Mouse (Mus musculus): Measurements from ENCODE around the gene Ntrk2.
A peak's percentile ranks its signal among the peaks of the same experiment; 100 is the strongest.

Ntrk2 gene

GRCm38 (mm10) chr13:58840731-58841359 lies 34.5 kb downstream of the Ntrk2 start:
- DNase-seq (ENCODE audit: low read depth, low spot score): peak; percentile 61

- no peak for DNase-seq (ENCODE audit: low read depth, low spot score)
Observed at GRCm38 (mm10) chr13:58843826-58844225, 37.5 kb downstream of the Ntrk2 start.

- no peak for DNase-seq (ENCODE audit: low read depth, low spot score)
Observed at GRCm38 (mm10) chr13:58848578-58848977, 42.2 kb downstream of the Ntrk2 start.

GRCm38 (mm10) chr13:58853685-58854084 lies 47.3 kb downstream of the Ntrk2 start:
- DNase-seq (ENCODE audit: low read depth, low spot score): no peak

GRCm38 (mm10) chr13:58866239-58866638 lies 59.9 kb downstream of the Ntrk2 start:
- DNase-seq (ENCODE audit: low read depth, low spot score): no peak

- DNase-seq (ENCODE audit: low read depth, low spot score): no peak
Observed at GRCm38 (mm10) chr13:58866776-58867435, 60.5 kb downstream of the Ntrk2 start.

- no peak for DNase-seq (ENCODE audit: low read depth, low spot score)
Observed at GRCm38 (mm10) chr13:58882468-58882867, 76.1 kb downstream of the Ntrk2 start.

GRCm38 (mm10) chr13:58882916-58883315 lies 76.5 kb downstream of the Ntrk2 start:
- DNase-seq (ENCODE audit: low read depth, low spot score): no peak

- no peak for DNase-seq (ENCODE audit: low read depth, low spot score)
Observed at GRCm38 (mm10) chr13:58886108-58886507, 79.7 kb downstream of the Ntrk2 start.

GRCm38 (mm10) chr13:58896254-58896910 lies 90.0 kb downstream of the Ntrk2 start:
- peak; percentile 10 for DNase-seq (ENCODE audit: low read depth, low spot score)

- DNase-seq (ENCODE audit: low read depth, low spot score): no peak
Observed at GRCm38 (mm10) chr13:58899337-58899736, 93.0 kb downstream of the Ntrk2 start.

- DNase-seq (ENCODE audit: low read depth, low spot score): no peak
Observed at GRCm38 (mm10) chr13:58902313-58902712, 95.9 kb downstream of the Ntrk2 start.

GRCm38 (mm10) chr13:58904742-58905735 lies 98.7 kb downstream of the Ntrk2 start:
- DNase-seq (ENCODE audit: low read depth, low spot score): peak; percentile 40

- no peak for DNase-seq (ENCODE audit: low read depth, low spot score)
Observed at GRCm38 (mm10) chr13:58911936-58912335, 105.6 kb downstream of the Ntrk2 start.

GRCm38 (mm10) chr13:58912559-58912958 lies 106.2 kb downstream of the Ntrk2 start:
- no peak for DNase-seq (ENCODE audit: low read depth, low spot score)

- DNase-seq (ENCODE audit: low read depth, low spot score): peak; percentile 36
Observed at GRCm38 (mm10) chr13:58914061-58914814, 107.9 kb downstream of the Ntrk2 start.

- DNase-seq (ENCODE audit: low read depth, low spot score): no peak
Observed at GRCm38 (mm10) chr13:58916348-58916747, 110.0 kb downstream of the Ntrk2 start.

GRCm38 (mm10) chr13:58920241-58920640 lies 113.9 kb downstream of the Ntrk2 start:
- DNase-seq (ENCODE audit: low read depth, low spot score): no peak

- DNase-seq (ENCODE audit: low read depth, low spot score): peak; percentile 80
Observed at GRCm38 (mm10) chr13:58921255-58921654, 114.9 kb downstream of the Ntrk2 start.

- DNase-seq (ENCODE audit: low read depth, low spot score): no peak
Observed at GRCm38 (mm10) chr13:58921705-58922104, 115.3 kb downstream of the Ntrk2 start.

- no peak for DNase-seq (ENCODE audit: low read depth, low spot score)
Observed at GRCm38 (mm10) chr13:58922174-58922573, 115.8 kb downstream of the Ntrk2 start.

Data from skeletal muscle tissue, adult 2 months (tissue).